Mouse (Mus musculus) forebrain, embryonic 15.5 days (tissue): ENCODE results near the gene Zfhx2. TPM values are rescaled to one million over a fixed set of nuclear protein-coding genes. Genes with fewer than 3 reads are reported as not detected.

Experiments used
- ATAC-seq: fragments of 200-750 bp; cut with Nextera tagmentation; replicated peaks from 2 replicates; pipeline ENCODE4 v1.8.0; 2017; ENCODE audit warnings: mild to moderate bottlenecking, moderate TSS enrichment, moderate library complexity
- H3K27ac ChIP-seq: fragments of 300-500 bp; sonication (generic); replicated peaks from 2 replicates; pipeline ENCODE4 v1.5.1; 2015; ENCODE audit warnings: mild to moderate bottlenecking, inconsistent platforms
- H3K27me3 ChIP-seq: fragments of 300-500 bp; sonication (generic); 2 replicates; pipeline ENCODE4 v1.6.1; 2015; ENCODE audit warnings: inconsistent platforms
- H3K36me3 ChIP-seq: fragments of 300-500 bp; sonication (generic); 2 replicates; pipeline ENCODE4 v1.6.1; 2015; ENCODE audit warnings: mild to moderate bottlenecking, inconsistent platforms
- H3K4me1 ChIP-seq: fragments of 300-500 bp; sonication (generic); 2 replicates; pipeline ENCODE4 v1.6.1; 2015; ENCODE audit warnings: inconsistent platforms
- H3K4me2 ChIP-seq: fragments of 300-500 bp; sonication (generic); replicated peaks from 2 replicates; pipeline ENCODE4 v1.6.1; 2015; ENCODE audit warnings: mild to moderate bottlenecking, inconsistent platforms
- H3K4me3 ChIP-seq: fragments of 300-500 bp; sonication (generic); 2 replicates; pipeline ENCODE4 v1.5.1; 2015; ENCODE audit warnings: mild to moderate bottlenecking, inconsistent platforms
- H3K9ac ChIP-seq: fragments of 300-500 bp; sonication (generic); replicated peaks from 2 replicates; pipeline ENCODE4 v1.6.1; 2015; ENCODE audit warnings: mild to moderate bottlenecking, inconsistent platforms
- H3K9me3 ChIP-seq: fragments of 300-500 bp; sonication (generic); 2 replicates; pipeline ENCODE4 v1.6.1; 2016; ENCODE audit warnings: inconsistent platforms
- WGBS: fragments of 180-500 bp; shearing (Covaris S2); methylation state at CpG from one replicate; pipeline ENCODE4 v1.1.7; 2015; ENCODE audit warnings: mixed read lengths; 5-methylcytosine and 5-hydroxymethylcytosine counted together
- polyA plus RNA-seq: library from polyadenylated mRNA; unstranded; fragments of >200 nt; fragmentation: Nextera tagmentation; extraction: Ambion mirVana; gene quantifications from 2 replicates; pipeline ENCODE4 v1.2.1, GENCODE M21; 2015

Zfhx2 gene
- polyA plus RNA-seq, 1 experiment from 2014 or later = 27.4 TPM

DNA sequence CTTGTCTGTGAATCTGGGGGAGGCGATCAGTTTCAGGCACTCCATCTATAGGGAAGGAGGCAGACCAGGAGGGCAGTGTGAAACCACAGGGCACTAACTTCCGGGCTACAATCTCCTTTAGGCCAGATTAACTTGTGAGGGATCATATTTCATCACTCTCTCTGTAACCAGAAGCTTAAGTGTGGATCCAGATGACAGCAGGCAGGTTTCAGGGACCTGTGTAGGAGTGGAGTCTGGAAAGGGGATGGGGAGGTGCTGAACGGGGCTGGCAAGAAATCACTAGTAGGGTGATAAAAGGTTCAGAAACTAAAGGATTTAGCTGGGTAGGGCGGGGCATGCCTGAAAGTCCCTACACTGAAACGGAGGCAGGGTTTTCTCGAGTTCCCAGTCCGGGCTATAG is 13.3 kb upstream of the Zfhx2 start:
- no peaks in the 10 kb centered on the region for H3K36me3 ChIP-seq
- no peaks in the 10 kb centered on the region for H3K9me3 ChIP-seq
- peaks cover 54% of the 10 kb centered on the region for H3K4me1 ChIP-seq
- H3K27ac ChIP-seq = peak overlapping the region; percentile 92
- peak overlapping the region; percentile 46 for H3K4me3 ChIP-seq
- peak overlapping the region; percentile 97 for H3K4me2 ChIP-seq
- no peak for ATAC-seq
- 5% methylated on average over 7 of the region's 7 CpGs for WGBS
- peak overlapping the region; percentile 72 for H3K9ac ChIP-seq
- no peaks in the 10 kb centered on the region for H3K27me3 ChIP-seq

DNA sequence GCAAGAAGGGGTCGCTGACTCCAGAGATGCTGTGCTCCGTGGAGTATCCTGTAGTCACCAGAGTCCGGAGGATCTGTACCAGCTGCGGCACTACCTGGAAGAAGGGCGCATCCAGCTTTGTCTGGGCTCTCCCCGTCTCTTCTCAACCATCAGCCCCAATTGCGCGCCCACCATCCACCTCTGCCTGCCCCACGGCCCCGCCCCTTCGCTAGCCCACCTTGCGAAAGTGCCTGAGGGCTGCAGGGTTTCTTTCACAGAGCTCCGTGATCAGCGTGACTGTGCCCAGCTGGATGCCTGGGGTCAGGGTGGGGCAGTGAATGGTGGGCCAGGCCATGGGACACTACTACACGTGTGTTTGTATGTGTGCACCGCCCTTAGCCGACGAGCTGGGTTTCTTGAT is 12.2 kb upstream of the Zfhx2 start:
- no peaks in the 10 kb centered on the region for H3K9me3 ChIP-seq
- no peaks in the 10 kb centered on the region for H3K27me3 ChIP-seq
- no peak overlapping the region for H3K9ac ChIP-seq
- peaks cover 44% of the 10 kb centered on the region for H3K4me1 ChIP-seq
- no peak overlapping the region for H3K4me2 ChIP-seq
- no peak overlapping the region for H3K27ac ChIP-seq
- H3K4me3 ChIP-seq = no peak overlapping the region
- 85% methylated on average over 18 of the region's 18 CpGs for WGBS
- ATAC-seq = no peak
- no peaks in the 10 kb centered on the region for H3K36me3 ChIP-seq

DNA sequence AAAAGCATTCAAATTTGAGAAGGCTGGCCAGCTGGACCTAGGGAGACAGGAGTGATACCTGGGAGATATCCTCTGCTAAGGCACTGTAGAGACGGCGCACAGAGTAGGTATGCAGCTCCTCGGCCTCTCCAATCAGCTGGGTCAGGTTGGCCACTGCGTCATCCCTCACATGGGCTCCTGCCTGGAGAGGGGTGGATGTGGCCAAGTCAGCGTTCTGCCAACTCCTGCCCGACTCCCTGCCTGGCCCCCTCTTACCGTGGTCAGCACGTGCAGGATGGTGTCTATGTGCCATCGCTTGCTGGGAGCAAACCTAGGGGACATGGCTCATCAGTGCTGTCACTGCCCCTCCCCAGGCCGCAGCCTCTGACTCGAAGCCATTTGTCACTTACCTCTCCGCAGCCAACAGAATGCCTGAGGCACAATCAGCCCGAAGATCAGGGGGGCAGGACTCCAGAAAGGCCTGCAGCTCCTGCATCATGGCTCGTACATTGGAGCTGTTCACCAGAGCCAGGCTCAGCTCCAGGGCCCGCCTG is 10.2 kb upstream of the Zfhx2 start:
- peaks cover 8% of the 10 kb centered on the region for H3K36me3 ChIP-seq
- H3K4me1 ChIP-seq = peaks cover 29% of the 10 kb centered on the region
- no peaks in the 10 kb centered on the region for H3K9me3 ChIP-seq
- no peak overlapping the region for H3K27ac ChIP-seq
- no peak for ATAC-seq
- no peaks in the 10 kb centered on the region for H3K27me3 ChIP-seq
- no peak overlapping the region for H3K4me3 ChIP-seq
- H3K4me2 ChIP-seq = no peak overlapping the region
- H3K9ac ChIP-seq = no peak overlapping the region
- WGBS = 86% methylated on average over 15 of the region's 15 CpGs

DNA sequence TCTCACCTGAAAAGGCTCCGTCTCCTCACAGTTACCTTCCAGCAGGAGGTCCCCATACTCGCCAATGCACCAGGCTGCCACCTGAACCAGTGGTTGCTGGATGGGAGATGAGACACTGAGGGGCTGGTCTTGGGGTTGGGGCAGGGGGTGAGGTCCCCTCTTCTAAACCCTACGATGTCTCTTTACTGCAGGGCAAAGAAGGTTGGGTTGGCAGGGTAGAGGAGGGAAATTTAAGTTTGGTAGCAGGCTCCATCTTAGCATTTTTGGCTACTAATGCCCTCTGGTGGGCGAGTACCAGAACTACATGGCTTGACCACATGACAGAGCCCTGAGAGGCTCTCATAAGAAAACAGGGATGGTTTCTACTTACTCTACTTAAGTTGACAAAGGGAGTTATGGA is 9.5 kb upstream of the Zfhx2 start:
- H3K9ac ChIP-seq = no peak overlapping the region
- H3K4me3 ChIP-seq = no peak overlapping the region
- H3K36me3 ChIP-seq = peaks cover 8% of the 10 kb centered on the region
- no peaks in the 10 kb centered on the region for H3K9me3 ChIP-seq
- H3K27me3 ChIP-seq = no peaks in the 10 kb centered on the region
- H3K27ac ChIP-seq = no peak overlapping the region
- no peak for ATAC-seq
- WGBS = 43% methylated on average over 4 of the region's 4 CpGs
- H3K4me1 ChIP-seq = peaks cover 31% of the 10 kb centered on the region
- no peak overlapping the region for H3K4me2 ChIP-seq

DNA sequence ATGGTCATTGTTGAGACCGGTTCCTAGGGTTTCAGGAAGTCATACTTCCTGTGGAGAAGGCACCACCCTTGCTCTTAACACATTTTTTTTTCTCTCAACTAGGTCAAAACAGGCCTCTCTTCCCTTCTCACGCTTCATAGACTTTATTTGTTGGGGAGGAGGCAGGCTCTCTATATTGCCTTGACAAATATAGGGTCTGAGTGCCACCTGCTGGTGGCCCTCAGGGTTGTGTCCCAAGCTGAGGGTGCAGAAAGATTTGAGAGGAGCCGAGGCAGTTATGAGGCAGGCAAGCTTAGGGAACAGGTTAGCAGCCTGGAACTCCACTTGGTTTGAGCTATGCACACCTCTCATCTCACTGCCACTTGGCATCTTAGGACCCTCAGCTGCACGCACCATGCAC is 5.9 kb upstream of the Zfhx2 start:
- H3K4me2 ChIP-seq = no peak overlapping the region
- H3K36me3 ChIP-seq = peaks cover 8% of the 10 kb centered on the region
- ATAC-seq = no peak
- no peak overlapping the region for H3K4me3 ChIP-seq
- WGBS = 61% methylated on average over 4 of the region's 4 CpGs
- peaks cover 39% of the 10 kb centered on the region for H3K4me1 ChIP-seq
- H3K27me3 ChIP-seq = no peaks in the 10 kb centered on the region
- H3K9ac ChIP-seq = no peak overlapping the region
- H3K9me3 ChIP-seq = no peaks in the 10 kb centered on the region
- 0 out of 2 replicates have a peak overlapping the region, but pooled peaks have one; percentile 25 for H3K27ac ChIP-seq

DNA sequence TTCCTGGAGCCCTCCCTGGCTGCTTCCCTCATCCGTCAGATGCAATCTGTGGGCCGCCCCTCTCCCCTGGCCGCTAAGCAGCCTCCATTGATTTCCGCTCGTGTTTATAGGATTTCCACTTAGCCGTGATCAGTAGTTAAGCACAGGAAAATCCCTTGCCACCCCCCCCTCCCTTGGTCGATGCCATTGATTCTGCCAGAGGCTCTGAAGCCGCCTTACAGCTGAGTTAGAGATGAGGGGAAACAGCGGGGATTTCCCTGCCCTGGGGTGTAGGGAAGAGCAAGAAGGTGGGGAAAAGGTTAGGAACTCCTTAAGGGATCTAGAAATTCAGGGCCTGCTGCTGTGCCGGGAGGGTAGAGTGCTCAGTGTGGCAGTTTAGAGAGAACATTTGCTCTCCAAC is 5.5 kb upstream of the Zfhx2 start:
- ATAC-seq = no peak
- H3K36me3 ChIP-seq = peaks cover 8% of the 10 kb centered on the region
- H3K4me1 ChIP-seq = peaks cover 39% of the 10 kb centered on the region
- 65% methylated on average over 10 of the region's 10 CpGs for WGBS
- no peak overlapping the region for H3K4me2 ChIP-seq
- H3K27me3 ChIP-seq = no peaks in the 10 kb centered on the region
- H3K9me3 ChIP-seq = no peaks in the 10 kb centered on the region
- peak overlapping the region; percentile 25; the same call in 1 of the 2 replicates for H3K27ac ChIP-seq
- no peak overlapping the region for H3K4me3 ChIP-seq
- H3K9ac ChIP-seq = no peak overlapping the region

DNA sequence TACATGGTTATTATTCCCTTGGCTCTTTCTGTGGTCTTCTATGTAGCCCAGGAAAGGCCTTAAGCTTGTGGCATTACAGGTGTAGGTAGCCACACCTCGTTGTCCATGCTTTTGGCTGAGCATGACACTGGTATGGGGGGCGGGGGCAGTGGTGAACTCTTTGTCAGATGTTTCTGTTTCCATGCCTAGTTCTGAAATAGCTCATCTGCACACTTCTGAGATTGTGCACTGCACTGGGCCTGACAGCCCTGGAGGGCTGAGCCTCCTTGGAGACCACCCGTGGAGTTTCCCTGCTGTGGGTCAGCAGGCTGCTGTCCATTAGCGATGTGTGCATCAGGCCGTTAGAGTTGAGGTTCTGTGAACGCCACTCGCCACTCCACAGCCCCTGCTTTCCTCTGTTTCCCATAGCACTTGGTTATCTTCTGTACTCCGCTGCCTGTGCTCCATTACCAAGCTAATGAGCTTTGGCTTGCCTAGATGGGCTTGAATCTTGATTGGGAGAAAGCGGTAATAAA is 4.5 kb upstream of the Zfhx2 start:
- peaks cover 41% of the 10 kb centered on the region for H3K4me1 ChIP-seq
- H3K36me3 ChIP-seq = peaks cover 8% of the 10 kb centered on the region
- 45% methylated on average over 9 of the region's 9 CpGs for WGBS
- H3K4me3 ChIP-seq = no peak overlapping the region
- peak overlapping the region; percentile 23 for H3K4me2 ChIP-seq
- peak overlapping the region; percentile 35 for H3K27ac ChIP-seq
- peak overlapping the region; percentile 35 for H3K9ac ChIP-seq
- H3K9me3 ChIP-seq = no peaks in the 10 kb centered on the region
- no peaks in the 10 kb centered on the region for H3K27me3 ChIP-seq
- no peak for ATAC-seq

DNA sequence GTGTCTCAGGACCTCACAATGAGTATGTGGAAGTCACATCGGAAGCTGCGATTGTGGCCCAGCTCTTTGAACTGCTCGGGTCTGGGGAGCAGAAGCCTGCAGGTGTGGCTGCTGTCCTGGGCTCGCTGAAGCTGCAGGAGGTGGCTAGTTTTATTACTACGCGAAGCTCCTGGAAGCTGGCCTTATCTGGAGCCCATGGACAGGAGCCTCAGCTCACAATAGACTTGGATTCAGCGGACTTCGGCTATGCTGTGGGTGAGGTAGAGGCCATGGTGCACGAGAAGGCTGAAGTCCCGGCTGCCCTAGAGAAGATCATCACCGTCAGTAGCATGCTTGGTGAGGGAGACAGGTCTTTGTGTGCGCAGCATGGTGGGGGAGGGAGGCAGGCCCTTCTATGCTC is 3.5 kb upstream of the Zfhx2 start:
- H3K27ac ChIP-seq = peak overlapping the region; percentile 95; the same call in 1 of the 2 replicates
- H3K4me1 ChIP-seq = peaks cover 46% of the 10 kb centered on the region
- H3K27me3 ChIP-seq = no peaks in the 10 kb centered on the region
- no peak for ATAC-seq
- whole genome bisulfite sequencing = 67% methylated on average over 12 of the region's 12 CpGs
- H3K9ac ChIP-seq = peak overlapping the region; percentile 81
- H3K9me3 ChIP-seq = no peaks in the 10 kb centered on the region
- H3K4me3 ChIP-seq = peak overlapping the region; percentile 77
- peak overlapping the region; percentile 71 for H3K4me2 ChIP-seq
- H3K36me3 ChIP-seq = peaks cover 8% of the 10 kb centered on the region

DNA sequence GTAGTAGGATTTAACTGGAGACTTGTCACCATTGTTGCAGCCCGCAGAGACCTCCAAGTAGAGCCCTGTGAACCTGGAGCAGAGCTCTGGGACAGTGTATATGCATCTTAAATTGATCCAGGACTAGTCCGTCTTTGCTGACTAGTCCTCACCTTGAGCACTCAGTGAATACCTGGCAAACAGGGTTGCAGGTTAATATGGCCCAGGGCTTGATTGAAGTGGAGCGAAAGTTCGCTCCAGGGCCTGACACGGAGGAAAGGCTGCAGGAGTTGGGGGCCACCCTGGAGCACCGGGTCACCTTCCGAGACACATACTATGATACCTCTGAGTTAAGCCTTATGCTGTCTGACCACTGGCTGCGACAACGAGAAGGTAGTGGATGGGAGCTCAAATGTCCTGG is 3.1 kb upstream of the Zfhx2 start:
- peak overlapping the region; percentile 71 for H3K4me2 ChIP-seq
- ATAC-seq = no peak
- peaks cover 8% of the 10 kb centered on the region for H3K36me3 ChIP-seq
- H3K9me3 ChIP-seq = no peaks in the 10 kb centered on the region
- H3K9ac ChIP-seq = peak overlapping the region; percentile 81
- H3K27me3 ChIP-seq = no peaks in the 10 kb centered on the region
- 57% methylated on average over 9 of the region's 9 CpGs for WGBS
- H3K4me1 ChIP-seq = peaks cover 50% of the 10 kb centered on the region
- peak overlapping the region; percentile 95 for H3K27ac ChIP-seq
- H3K4me3 ChIP-seq = peak overlapping the region; percentile 77

DNA sequence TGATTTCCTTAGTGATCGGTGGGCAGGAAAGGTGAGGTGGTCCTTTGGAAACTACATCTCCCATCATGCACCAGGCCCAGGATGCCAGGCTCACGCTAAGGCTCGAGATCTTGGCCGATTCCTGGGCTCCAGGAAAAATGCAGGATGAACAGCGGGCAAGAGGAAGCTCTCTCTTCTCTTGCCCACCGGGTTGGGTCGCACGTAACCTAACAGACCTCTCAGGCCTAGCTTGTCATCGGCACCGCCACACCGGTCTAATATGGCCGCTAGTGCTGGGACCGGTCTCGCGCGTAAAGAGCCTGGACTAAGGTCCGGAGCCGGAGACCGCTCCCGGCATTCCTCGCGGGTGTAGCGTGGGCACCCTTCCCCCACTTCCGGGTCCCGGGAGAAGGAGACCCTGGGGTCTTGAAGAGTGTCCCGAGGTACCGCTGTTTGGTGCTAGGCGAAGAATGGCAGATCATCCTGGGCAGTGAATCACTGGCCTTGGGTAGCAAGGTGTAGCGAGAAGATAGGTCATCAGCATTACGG is 2.6 kb upstream of the Zfhx2 start, which contains the start of gene Thtpa:
Gene Thtpa (plus strand): TSS at position 81 of the 528 bp plus-strand sequence.
- WGBS = 2% methylated on average over 30 of the region's 30 CpGs
- Histone ChIP-seq H3K9me3 (no peaks in the 10 kb centered on the region), H3K4me3 (peak within 1 kb of the TSS; percentile 77), H3K9ac (peak within 1 kb of the TSS; percentile 81), H3K27me3 (no peaks in the 10 kb centered on the region), H3K36me3 (peaks cover 8% of the 10 kb centered on the region), H3K4me1 (peaks cover 55% of the 10 kb centered on the region), H3K27ac (peak within 1 kb of the TSS; percentile 95), H3K4me2 (peak within 1 kb of the TSS; percentile 71)
- ATAC-seq = peak; percentile 36

DNA sequence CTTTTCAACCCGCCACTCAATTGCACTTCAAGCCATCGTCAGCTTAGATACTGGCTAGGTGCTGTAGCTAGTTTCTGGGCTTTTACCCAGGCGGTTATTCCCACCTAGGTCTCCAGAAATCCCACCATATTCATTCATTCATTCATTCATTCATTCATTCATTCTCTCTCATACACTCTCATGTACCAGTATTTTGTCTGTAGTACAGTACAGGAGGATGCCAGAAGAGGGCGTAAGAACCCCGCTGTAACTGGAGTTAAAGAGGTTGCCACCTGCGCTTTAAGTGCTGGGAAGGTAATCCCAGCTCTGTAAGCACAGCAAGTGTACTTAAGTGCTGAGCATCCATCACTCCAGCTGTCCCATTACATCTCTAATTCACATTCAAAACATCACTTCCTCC is 1.8 kb upstream of the Zfhx2 start:
- no peaks in the 10 kb centered on the region for H3K9me3 ChIP-seq
- H3K27me3 ChIP-seq = no peaks in the 10 kb centered on the region
- H3K36me3 ChIP-seq = peaks cover 4% of the 10 kb centered on the region
- no peak overlapping the region for H3K9ac ChIP-seq
- H3K4me2 ChIP-seq = no peak overlapping the region
- no peak overlapping the region for H3K4me3 ChIP-seq
- peaks cover 63% of the 10 kb centered on the region for H3K4me1 ChIP-seq
- no peak for ATAC-seq
- peak overlapping the region; percentile 95; the same call in 1 of the 2 replicates for H3K27ac ChIP-seq
- WGBS = 39% methylated on average over 6 of the region's 6 CpGs

DNA sequence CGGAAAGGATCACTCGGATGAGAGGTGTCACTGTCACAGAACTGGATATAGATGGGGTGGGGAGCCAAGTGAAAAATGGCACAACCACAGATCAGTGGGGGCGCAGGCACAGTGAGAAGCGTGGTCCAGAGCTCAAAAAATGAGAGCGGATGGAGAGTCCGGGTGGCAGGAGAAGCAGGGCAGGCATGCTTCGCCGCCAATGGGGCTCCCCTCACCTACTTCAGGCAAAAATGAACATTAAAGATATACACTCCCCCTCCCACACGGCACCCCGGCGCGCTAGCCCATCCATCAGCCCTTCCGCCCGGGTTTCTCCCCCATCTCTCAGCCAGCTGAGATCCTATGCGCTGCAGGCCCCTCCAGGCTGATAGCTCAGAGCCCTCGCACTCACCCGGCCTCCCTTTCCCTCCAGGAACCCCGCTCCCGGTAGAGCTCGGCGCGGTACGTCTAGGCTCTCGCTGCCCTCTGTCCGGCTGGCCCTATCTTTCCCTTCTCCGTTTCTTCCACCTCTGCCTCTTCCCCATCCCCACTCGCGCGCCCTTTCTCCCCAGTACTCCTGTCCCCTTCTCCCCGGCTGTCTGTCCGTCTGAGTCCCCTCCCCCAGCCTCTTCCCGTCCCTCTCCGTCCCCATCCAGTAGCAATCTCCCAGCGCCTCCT is 787 bp downstream of the Zfhx2 start:
- H3K4me3 ChIP-seq = peak overlapping the region; percentile 88
- H3K4me2 ChIP-seq = peak overlapping the region; percentile 90
- ATAC-seq = peak; percentile 6
- no peaks in the 10 kb centered on the region for H3K36me3 ChIP-seq
- H3K27ac ChIP-seq = peak overlapping the region; percentile 97
- no peaks in the 10 kb centered on the region for H3K27me3 ChIP-seq
- peaks cover 73% of the 10 kb centered on the region for H3K4me1 ChIP-seq
- peak overlapping the region; percentile 97 for H3K9ac ChIP-seq
- H3K9me3 ChIP-seq = no peaks in the 10 kb centered on the region
- 2% methylated on average over 34 of the region's 34 CpGs for WGBS
